Mouse (Mus musculus) cerebellum, adult (tissue): ENCODE measurements at regions not wholly inside any gene's neighbourhood (a gene's known extent, or its start where the extent isn't known, plus 50 kb on each side); places are given as distances from the start of the nearest gene placed in this dataset.

Experiments
- ATAC-seq: cut with Nextera tagmentation; 2 replicates; pipeline ENCODE4 v1.9.2; 2017; ENCODE audit warnings: mild to moderate bottlenecking, moderate library complexity, mixed read lengths; ENCODE audit not compliant: insufficient number of reproducible peaks, low FRiP score, low TSS enrichment

- no peak for ATAC-seq
Observed at GRCm38 (mm10) chr3:147092188-147093075, 240.3 kb downstream of the Ttll7 start.

GRCm38 (mm10) chr3:147093076-147093380, 240.9 kb downstream of the Ttll7 start:
- no peak for ATAC-seq

GRCm38 (mm10) chr3:147096179-147096578, 244.0 kb downstream of the Ttll7 start:
- ATAC-seq = no peak

- ATAC-seq = no peak
Observed at GRCm38 (mm10) chr3:147098065-147098580, 246.0 kb downstream of the Ttll7 start.

- ATAC-seq = no peak
Observed at GRCm38 (mm10) chr3:147098611-147099010, 246.4 kb downstream of the Ttll7 start.

- ATAC-seq = no peak
Observed at GRCm38 (mm10) chr3:147099143-147099713, 247.1 kb downstream of the Ttll7 start.

GRCm38 (mm10) chr3:147101053-147101764, 249.0 kb downstream of the Ttll7 start:
- ATAC-seq = no peak

GRCm38 (mm10) chr3:147101765-147102113, 249.6 kb downstream of the Ttll7 start:
- ATAC-seq = no peak

- ATAC-seq = no peak
Observed at GRCm38 (mm10) chr3:147103428-147103827, 251.3 kb downstream of the Ttll7 start.

- ATAC-seq = no peak
Observed at GRCm38 (mm10) chr3:147117609-147118008, 265.4 kb downstream of the Ttll7 start.

- no peak for ATAC-seq
Observed at GRCm38 (mm10) chr3:147118092-147118491, 265.9 kb downstream of the Ttll7 start.

GRCm38 (mm10) chr3:147118622-147119021, 266.5 kb downstream of the Ttll7 start:
- no peak for ATAC-seq

- ATAC-seq = no peak
Observed at GRCm38 (mm10) chr3:147121826-147122225, 269.7 kb downstream of the Ttll7 start.

- no peak for ATAC-seq
Observed at GRCm38 (mm10) chr3:147127740-147128139, 275.6 kb downstream of the Ttll7 start.

GRCm38 (mm10) chr3:147132830-147133229, 280.7 kb downstream of the Ttll7 start:
- ATAC-seq = no peak

- no peak for ATAC-seq
Observed at GRCm38 (mm10) chr3:147133408-147133807, 281.2 kb downstream of the Ttll7 start.

- no peak for ATAC-seq
Observed at GRCm38 (mm10) chr3:147140414-147140813, 288.2 kb downstream of the Ttll7 start.

- no peak for ATAC-seq
Observed at GRCm38 (mm10) chr3:147153456-147153855, 301.3 kb downstream of the Ttll7 start.

GRCm38 (mm10) chr3:147153998-147154397, 301.8 kb downstream of the Ttll7 start:
- ATAC-seq = no peak

GRCm38 (mm10) chr3:147163126-147163525, 311.0 kb downstream of the Ttll7 start:
- ATAC-seq = no peak

- no peak for ATAC-seq
Observed at GRCm38 (mm10) chr3:147163540-147163939, 311.4 kb downstream of the Ttll7 start.
